ENCODE assay signal across 9 mouse cellular contexts in genomic region chr9:70109279-70109678, GRCm38 (mm10). TPM values are rescaled to one million over a fixed set of nuclear protein-coding genes. Genes with fewer than 3 reads are reported as not detected.
DNase-seq lines count a peak whose midpoint lies in the region; ATAC-seq and TF ChIP-seq lines count a peak whose summit lies in the region.
"Had no signal": no experiment of that assay in that cellular context is flagged by ENCODE, and none has a peak within 500 bp of the region (broad histone marks: within the 10 kb centered on the region; RNA-seq: fewer than 3 reads in every experiment).

No protein-coding gene starts in this region.

- H3K4me3 ChIP-seq in kidney, adult 2 months (ENCODE audit: insufficient read depth, low read depth, low read length), result no peak overlapping the region
- H3K4me3 ChIP-seq in kidney, embryonic 15.5 days (replicated peaks), result no peak overlapping the region
- H3K4me3 ChIP-seq in liver, embryonic 14.5 days (ENCODE audit: insufficient read depth in 1 of 2, low read depth in 2 of 2, low read length in 2 of 2), result no peak overlapping the region
- H3K4me3 ChIP-seq: embryonic facial prominence, embryonic 12.5 days had no signal

- no peak for ATAC-seq in kidney, embryonic 15.5 days (replicated peaks; ENCODE audit: low FRiP score)
- ATAC-seq in liver, embryonic 14.5 days (ENCODE audit: insufficient read depth), result no peak

- no peaks in the 10 kb centered on the region for H3K36me3 ChIP-seq in kidney, adult 2 months (ENCODE audit: control insufficient read depth, insufficient read depth, low read length)
- no peaks in the 10 kb centered on the region for H3K36me3 ChIP-seq in kidney, embryonic 15.5 days
- no peaks in the 10 kb centered on the region for H3K36me3 ChIP-seq in liver, embryonic 14.5 days (replicated peaks; ENCODE audit: control insufficient read depth, insufficient read depth, low read depth)
- H3K36me3 ChIP-seq: embryonic facial prominence, embryonic 12.5 days had no signal

- H3K9ac ChIP-seq in kidney, embryonic 15.5 days, result no peak overlapping the region
- H3K9ac ChIP-seq in liver, embryonic 14.5 days (replicated peaks), result no peak overlapping the region
- H3K9ac ChIP-seq: embryonic facial prominence, embryonic 12.5 days had no signal

- peak; percentile 83 for DNase-seq in kidney, adult 2 months
- peak; percentile 92 to 96 for DNase-seq in cerebellum, postnatal 14 days
- peak; percentile 89 for DNase-seq in gastrocnemius, postnatal 10 days
- peak; percentile 89 for DNase-seq in kidney, adult 9 months
- peak; percentile 23 to 42 (median 29) for DNase-seq in liver, embryonic 14.5 days (ENCODE audit: low read depth in 3 of 3, low spot score in 3 of 3)
- DNase-seq in ovary, postnatal 14 days (ENCODE audit: low spot score), result peak; percentile 89
- peak; percentile 70 for DNase-seq in thymus, postnatal 14 days

- H3K4me2 ChIP-seq in kidney, embryonic 15.5 days, result no peak overlapping the region
- no peak overlapping the region for H3K4me2 ChIP-seq in liver, embryonic 14.5 days (ENCODE audit: low read depth)
- H3K4me2 ChIP-seq: embryonic facial prominence, embryonic 12.5 days had no signal

- 9% methylated on average over 3 of the region's 3 CpGs for WGBS in kidney, adult 2 months
- 8% methylated on average over 3 of the region's 3 CpGs for whole genome bisulfite sequencing in kidney, embryonic 15.5 days
- 11% methylated on average over 3 of the region's 3 CpGs for WGBS in liver, embryonic 14.5 days (ENCODE audit: insufficient replicate concordance)

- no peaks in the 10 kb centered on the region; the same call in 1 of the 2 replicates for H3K27me3 ChIP-seq in kidney, adult 2 months (replicated peaks; ENCODE audit: control insufficient read depth, insufficient read depth, low read length)
- 0 out of 2 replicates have a peak, but pooled peaks cover 3% of the 10 kb centered on the region for H3K27me3 ChIP-seq in kidney, embryonic 15.5 days
- H3K27me3 ChIP-seq in liver, embryonic 14.5 days (ENCODE audit: control insufficient read depth, insufficient read depth, low read length), result no peaks in the 10 kb centered on the region
- H3K27me3 ChIP-seq: embryonic facial prominence, embryonic 12.5 days had no signal

- TF ChIP-seq CTCF in kidney, adult 2 months (conservative IDR thresholded peaks at IDR 0.05; ENCODE audit: insufficient read depth, insufficient read length, low read depth, low read length), result peak; percentile 86
- TF ChIP-seq CTCF in liver, embryonic 14.5 days (IDR thresholded peaks at IDR 0.05; ENCODE audit: low read depth), result peak; percentile 85

- no peak overlapping the region for H3K27ac ChIP-seq in kidney, adult 2 months (ENCODE audit: insufficient read depth, low read depth, low read length)
- H3K27ac ChIP-seq in kidney, embryonic 15.5 days, result no peak overlapping the region
- no peak overlapping the region for H3K27ac ChIP-seq in liver, embryonic 14.5 days
- H3K27ac ChIP-seq: embryonic facial prominence, embryonic 12.5 days had no signal

- no peaks in the 10 kb centered on the region for H3K9me3 ChIP-seq in kidney, embryonic 15.5 days (replicated peaks)
- H3K9me3 ChIP-seq in liver, embryonic 14.5 days (ENCODE audit: control insufficient read depth, low read length), result no peaks in the 10 kb centered on the region
- H3K9me3 ChIP-seq: embryonic facial prominence, embryonic 12.5 days had no signal

- TF ChIP-seq EP300 in liver, embryonic 14.5 days (IDR thresholded peaks at IDR 0.05; ENCODE audit: low read depth), result no peak

- H3K4me1 ChIP-seq in kidney, adult 2 months (ENCODE audit: control insufficient read depth, insufficient read depth, low read length), result no peaks in the 10 kb centered on the region
- peaks cover 15% of the 10 kb centered on the region for H3K4me1 ChIP-seq in kidney, embryonic 15.5 days
- no peaks in the 10 kb centered on the region for H3K4me1 ChIP-seq in liver, embryonic 14.5 days (replicated peaks; ENCODE audit: control insufficient read depth in 2 of 2, insufficient read depth in 2 of 2, low read length in 1 of 2)

- no peak for TF ChIP-seq POLR2A in kidney, adult 2 months (IDR thresholded peaks at IDR 0.05; ENCODE audit: low read depth, low read length)

RNA-seq across cellular contexts. Expression of gene Fam81a, which starts 33.1 kb away (rescaled TPM):
- 11.1 and 12.4 TPM in 2 replicates for polyA plus RNA-seq in kidney, adult 2 months (2012; rRNA removed)
- polyA plus RNA-seq in kidney, embryonic 15.5 days (2015; fragmentation: Nextera tagmentation; extraction: Ambion mirVana), result 12.2 and 12.7 TPM in 2 replicates
- 1 to 10 TPM; 2.6 to 2.8 TPM for total RNA-seq in gastrocnemius, postnatal 10 days (2021)
- 0.23 and 0.36 TPM in 2 replicates for polyA plus RNA-seq in liver, embryonic 14.5 days (2012; rRNA removed)
- 0.40 and 0.47 TPM in 2 replicates for polyA plus RNA-seq in liver, embryonic 14.5 days (2014; fragmentation: Nextera tagmentation; extraction: Ambion mirVana)

Comparison
In these comparisons a context has a peak if more than half of its experiments do, and no peak if none do; other contexts are left out.
1. DNase-seq: peak in every context shown above with its lines; median percentile 94 in cerebellum, postnatal 14 days; 89 in gastrocnemius, postnatal 10 days; 89 in kidney, adult 9 months; 89 in ovary, postnatal 14 days; 83 in kidney, adult 2 months; 70 in thymus, postnatal 14 days; 29 in liver, embryonic 14.5 days.